Mouse (Mus musculus) adrenal gland, adult 2 months (tissue): Measurements from ENCODE around the gene Gm7145. TPM values are rescaled to one million over a fixed set of nuclear protein-coding genes. Genes with fewer than 3 reads are reported as not detected.
"Not testable (repeated sequence)": the region's sequence is repeated elsewhere in the genome, so short reads cannot be mapped to it uniquely, and the experiment has no call there.

Source experiments
- DNase-seq: peaks from one replicate; pipeline ENCODE4 v3.0.0; 2021
- long read RNA-seq: library from polyadenylated mRNA; stranded (forward); transcript quantifications from one replicate; pipeline ENCODE4 v2.0.0, GENCODE M21; 2021
- polyA plus RNA-seq: library from polyadenylated mRNA; depleted of rRNA; stranded (reverse); fragments of >200 nt; gene quantifications from 2 replicates; pipeline ENCODE4 v1.2.3, GENCODE M21; 2012; rRNA removed
- total RNA-seq, 2 experiments: library from RNA; stranded (reverse); gene quantifications; 2 replicates each; pipeline ENCODE4 v1.2.3; 2021

Gene Gm7145
- total RNA-seq: not detected
- not detected in 2 replicates for polyA plus RNA-seq
- long read RNA-seq: 0 reads

- no peak for DNase-seq
Observed at GRCm38 (mm10) chr1:117965639-117966038, at the start of gene Gm7145. TSS of gene Gm7145 (plus strand) at chr1:117965939.

GRCm38 (mm10) chr1:117927715-117928114 is 38.0 kb upstream of the Gm7145 start, which contains the start of gene Gm28168:
TSS of gene Gm28168 (plus strand) at chr1:117928015.
- DNase-seq: not testable (repeated sequence)

GRCm38 (mm10) chr1:118003876-118004275 is 38.1 kb downstream of the Gm7145 start:
- not testable (repeated sequence) for DNase-seq

GRCm38 (mm10) chr1:118012736-118013135 is 47.0 kb downstream of the Gm7145 start:
- DNase-seq: not testable (repeated sequence)

Other genes starting within 250 kb of the Gm7145 start
- not detected for gene B020011L13Rik, start 184.8 kb upstream of the Gm7145 start, total RNA-seq
- not detected in 2 replicates for gene B020011L13Rik, start 184.8 kb upstream of the Gm7145 start, polyA plus RNA-seq
- gene Gm28360, start 135.9 kb upstream of the Gm7145 start, total RNA-seq: not detected
- gene Gm28360, start 135.9 kb upstream of the Gm7145 start, polyA plus RNA-seq: not detected in 2 replicates
- gene Gm28168, start 37.9 kb upstream of the Gm7145 start, total RNA-seq: not detected
- gene Gm28168, start 37.9 kb upstream of the Gm7145 start, polyA plus RNA-seq: not detected in 2 replicates
- not detected for gene Gm29106, start 210.6 kb downstream of the Gm7145 start, total RNA-seq
- gene Gm29106, start 210.6 kb downstream of the Gm7145 start, polyA plus RNA-seq: not detected in 2 replicates